Mouse (Mus musculus): ENCODE measurements around the gene Cib1.

DNA sequence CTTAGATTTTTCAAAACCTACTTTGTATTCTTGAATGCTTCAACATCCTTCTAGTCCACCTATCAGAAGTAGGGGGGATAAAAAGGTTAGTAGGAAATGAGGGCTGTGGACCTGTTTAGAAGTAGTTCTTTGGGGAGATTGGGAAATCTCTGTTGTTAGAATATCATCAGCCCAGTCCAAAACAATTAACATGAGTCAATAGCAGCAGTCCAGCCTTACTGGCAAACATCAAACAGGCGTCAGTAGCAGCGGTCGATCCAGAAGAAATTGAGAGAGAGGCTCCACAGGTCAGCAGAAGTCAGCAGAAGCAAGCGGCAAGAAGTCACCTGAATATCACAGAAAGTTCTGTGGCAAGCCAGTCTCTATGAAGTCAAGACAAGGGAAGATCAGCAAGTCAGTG lies 12.2 kb upstream of the Cib1 start:
- TF ChIP-seq CTCF (IDR thresholded peaks at IDR 0.05; ENCODE audit: low read depth, low read length) (no peak), POLR2A (IDR thresholded peaks at IDR 0.05; ENCODE audit: extremely low read depth, insufficient read depth, low read length) (no peak)

All from liver, adult 2 months (tissue).